Mouse (Mus musculus) CD8-positive naive resting alpha-beta T cell, adult 2 months (primary cell): ENCODE results near the gene Klhl26.

ENCODE experiments used
- DNase-seq, 2 experiments: peaks; one replicate each; pipeline ENCODE4 v3.0.0; 2022; ENCODE audit warnings: low read depth in 2 of 2, low spot score in 2 of 2

Klhl26 gene

GRCm38 (mm10) chr8:70501820-70502529 lies 25.2 kb upstream of the Klhl26 start:
- DNase-seq, result no peak

DNA sequence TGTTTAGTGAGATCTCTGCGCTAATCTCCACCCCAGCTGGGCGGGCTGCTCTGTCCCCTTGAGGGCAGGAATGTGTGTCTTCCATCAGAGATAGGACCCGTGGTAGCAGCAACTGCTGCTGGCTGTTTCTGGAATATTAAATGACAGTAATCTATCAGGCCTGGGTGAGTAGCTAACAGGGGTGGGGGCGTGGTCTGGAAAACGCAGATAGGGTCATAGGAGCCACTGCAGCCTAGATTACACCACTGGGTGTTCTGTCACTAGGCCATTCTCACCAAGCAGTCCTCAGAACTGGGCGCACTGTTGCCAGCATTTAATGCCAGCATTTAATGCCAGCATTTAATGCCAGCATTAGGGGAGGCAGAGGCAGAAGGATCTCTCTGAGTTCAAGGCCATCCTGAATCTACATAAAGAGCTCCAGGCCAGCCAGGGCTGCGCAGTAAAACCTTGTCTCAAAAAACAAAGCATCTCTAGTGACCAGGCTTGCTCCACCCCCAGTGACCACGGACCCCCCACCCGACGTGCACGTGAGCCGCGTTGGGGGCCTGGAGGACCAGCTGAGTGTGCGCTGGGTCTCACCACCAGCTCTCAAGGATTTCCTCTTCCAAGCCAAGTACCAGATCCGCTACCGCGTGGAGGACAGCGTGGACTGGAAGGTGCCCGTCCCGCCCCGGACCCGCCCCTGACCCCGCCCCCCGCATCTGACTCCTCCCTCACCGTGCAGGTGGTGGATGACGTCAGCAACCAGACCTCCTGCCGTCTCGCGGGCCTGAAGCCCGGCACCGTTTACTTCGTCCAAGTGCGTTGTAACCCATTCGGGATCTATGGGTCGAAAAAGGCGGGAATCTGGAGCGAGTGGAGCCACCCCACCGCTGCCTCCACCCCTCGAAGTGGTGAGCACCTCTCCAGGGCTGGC lies 23.9 kb upstream of the Klhl26 start:
- DNase-seq, result no peak

DNA sequence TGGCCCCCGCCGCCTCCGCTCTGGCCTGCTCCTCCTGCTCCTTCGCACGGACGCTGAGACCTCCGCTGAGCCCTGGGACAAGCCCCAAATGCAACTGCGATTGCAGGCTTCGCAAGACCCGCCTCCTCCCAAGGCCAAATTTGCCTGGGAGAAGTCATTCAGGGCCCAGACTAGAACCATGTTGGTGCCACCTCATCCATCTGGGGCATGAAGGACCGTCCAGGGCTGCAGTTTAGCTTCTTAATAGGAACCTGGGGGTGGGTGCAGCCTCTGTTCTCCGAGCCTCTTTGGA lies 18.9 kb upstream of the Klhl26 start:
- no peak for DNase-seq

GRCm38 (mm10) chr8:70495001-70495770 lies 18.4 kb upstream of the Klhl26 start:
- DNase-seq, result no peak

DNA sequence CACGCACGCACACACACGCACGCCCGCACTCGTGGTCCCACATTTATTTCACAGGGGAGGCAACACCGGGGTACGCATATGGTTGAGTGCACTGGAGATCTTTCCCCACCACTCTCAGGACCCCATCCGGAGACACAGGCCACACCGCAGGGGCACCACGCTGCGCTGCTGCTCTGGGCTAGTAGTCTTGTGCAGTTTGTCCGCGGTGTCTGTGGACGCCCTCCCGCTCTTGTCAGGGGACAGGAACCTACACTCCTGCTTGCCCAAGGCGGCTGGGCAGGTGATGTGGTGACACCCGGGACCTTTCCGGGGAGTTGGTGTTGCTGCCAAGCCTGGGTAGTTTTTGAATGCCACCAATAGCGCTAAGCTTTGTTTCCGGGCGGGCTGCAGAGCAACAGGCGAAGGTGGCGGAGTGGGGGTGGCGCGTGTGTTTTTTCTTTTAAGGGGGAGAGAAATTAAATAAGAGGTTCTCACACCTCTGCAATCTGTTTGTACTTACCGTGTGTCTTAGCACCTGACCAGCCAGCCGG lies 17.7 kb upstream of the Klhl26 start:
- no peak for DNase-seq

DNA sequence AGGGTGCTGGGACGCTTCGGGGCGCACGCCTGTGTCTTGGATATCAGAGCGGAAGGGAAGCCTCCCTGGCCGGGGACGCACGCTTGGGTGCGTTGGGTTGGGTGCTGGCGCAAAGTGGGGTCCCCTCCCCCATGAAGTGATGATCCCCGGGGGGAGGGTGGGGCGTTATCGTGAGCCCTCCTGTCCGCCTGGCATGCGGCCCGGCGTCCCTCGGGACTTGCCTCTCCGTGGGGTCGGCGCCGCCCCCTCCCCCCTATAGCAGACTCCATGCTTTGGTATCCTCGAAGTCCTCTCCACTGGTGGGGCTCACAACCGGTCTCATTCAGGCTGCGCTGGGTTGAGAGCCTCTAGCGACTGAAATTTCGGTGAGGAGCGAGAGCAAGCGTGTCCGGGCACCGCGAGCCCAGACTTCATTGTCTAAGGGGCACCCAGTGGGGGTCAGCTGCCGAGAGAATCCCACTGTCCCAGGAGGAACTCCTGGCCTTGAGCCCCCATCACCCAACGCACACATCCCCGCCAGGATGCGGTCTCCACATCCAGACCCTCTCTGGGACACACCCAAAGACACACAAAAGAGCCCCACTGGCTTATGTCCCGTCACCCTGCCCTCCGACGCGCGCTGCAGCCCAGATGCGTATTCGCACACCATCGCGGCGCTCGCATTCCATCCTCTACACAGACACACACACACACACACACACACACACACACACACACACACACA lies 17.1 kb upstream of the Klhl26 start:
- DNase-seq, result no peak

- no peak for DNase-seq
Observed at GRCm38 (mm10) chr8:70492664-70493640, 16.2 kb upstream of the Klhl26 start, which contains the start of gene Crlf1. Gene Crlf1, plus strand, starts transcription at chr8:70493158.

DNA sequence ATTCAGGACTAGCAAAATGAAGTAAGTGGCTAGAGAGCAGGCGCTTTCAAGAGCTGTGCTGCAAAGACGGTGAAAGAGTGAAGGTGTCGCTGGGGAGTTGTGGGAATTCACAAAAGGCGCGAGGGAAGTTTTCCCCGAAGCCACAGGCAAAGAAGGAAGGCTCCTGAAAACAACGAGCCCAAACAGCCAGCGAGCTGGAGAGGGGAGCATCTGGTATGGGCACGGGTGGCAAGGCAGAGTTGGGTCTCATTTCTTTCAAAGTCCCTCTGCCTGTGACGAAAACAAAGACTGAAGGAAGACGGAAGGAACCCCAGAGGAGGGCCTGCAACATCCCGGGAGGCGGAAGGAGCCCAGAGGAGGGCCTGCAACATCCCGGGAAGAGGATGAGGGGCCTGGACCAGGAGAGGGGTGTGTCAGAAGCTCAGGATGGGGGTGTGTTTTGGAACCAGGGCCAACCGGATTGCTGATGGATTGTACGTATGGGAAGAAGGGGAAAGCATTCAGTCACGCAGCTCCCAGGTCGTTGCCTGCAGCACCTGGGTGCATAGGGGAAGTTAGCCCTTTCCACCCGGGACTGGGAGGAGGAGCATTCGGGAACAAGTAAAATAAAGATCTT lies 14.2 kb upstream of the Klhl26 start:
- no peak for DNase-seq

DNA sequence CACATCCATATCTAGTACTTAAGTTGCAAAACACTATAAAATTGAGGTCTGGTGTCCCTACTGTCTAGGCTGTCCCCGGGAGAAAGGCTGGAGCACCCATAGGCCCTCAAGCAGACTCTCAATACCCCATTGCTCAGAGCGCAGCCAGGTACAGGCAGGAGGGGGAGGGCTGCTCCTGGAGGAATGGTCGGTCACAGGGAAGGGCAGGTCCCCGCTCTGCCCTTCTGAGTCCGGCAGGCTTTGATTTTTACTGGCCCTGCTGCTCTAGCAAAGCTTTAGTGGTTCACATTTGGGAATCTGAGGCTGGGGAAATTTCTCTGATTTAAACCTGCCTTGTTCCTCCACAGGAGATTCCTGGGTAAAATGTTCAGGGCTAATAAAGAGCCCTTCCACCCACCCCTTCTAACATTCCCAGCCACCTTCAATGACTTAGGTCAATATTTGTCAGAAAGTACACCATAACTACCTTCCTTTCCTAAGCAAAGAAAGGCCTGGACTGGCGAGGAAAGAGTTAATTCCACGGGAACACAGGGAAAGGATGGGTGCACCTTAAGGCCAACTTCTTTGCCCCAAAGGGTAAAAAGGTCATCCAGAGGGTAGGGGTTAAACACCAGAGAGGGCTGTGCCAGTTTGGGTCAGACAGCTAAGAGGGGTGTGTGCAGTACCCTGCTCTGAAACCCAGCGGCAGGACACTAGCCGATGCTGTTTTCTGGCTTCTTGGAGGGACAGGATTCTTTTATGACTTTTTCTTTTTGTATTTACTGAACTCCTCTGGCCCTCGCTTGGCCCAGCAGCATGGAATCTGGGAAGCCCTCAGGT lies 13.5 kb upstream of the Klhl26 start:
- no peak for DNase-seq

GRCm38 (mm10) chr8:70489576-70489975 lies 12.8 kb upstream of the Klhl26 start:
- DNase-seq, result no peak

- no peak for DNase-seq
Observed at GRCm38 (mm10) chr8:70488931-70489470, 12.2 kb upstream of the Klhl26 start.

DNA sequence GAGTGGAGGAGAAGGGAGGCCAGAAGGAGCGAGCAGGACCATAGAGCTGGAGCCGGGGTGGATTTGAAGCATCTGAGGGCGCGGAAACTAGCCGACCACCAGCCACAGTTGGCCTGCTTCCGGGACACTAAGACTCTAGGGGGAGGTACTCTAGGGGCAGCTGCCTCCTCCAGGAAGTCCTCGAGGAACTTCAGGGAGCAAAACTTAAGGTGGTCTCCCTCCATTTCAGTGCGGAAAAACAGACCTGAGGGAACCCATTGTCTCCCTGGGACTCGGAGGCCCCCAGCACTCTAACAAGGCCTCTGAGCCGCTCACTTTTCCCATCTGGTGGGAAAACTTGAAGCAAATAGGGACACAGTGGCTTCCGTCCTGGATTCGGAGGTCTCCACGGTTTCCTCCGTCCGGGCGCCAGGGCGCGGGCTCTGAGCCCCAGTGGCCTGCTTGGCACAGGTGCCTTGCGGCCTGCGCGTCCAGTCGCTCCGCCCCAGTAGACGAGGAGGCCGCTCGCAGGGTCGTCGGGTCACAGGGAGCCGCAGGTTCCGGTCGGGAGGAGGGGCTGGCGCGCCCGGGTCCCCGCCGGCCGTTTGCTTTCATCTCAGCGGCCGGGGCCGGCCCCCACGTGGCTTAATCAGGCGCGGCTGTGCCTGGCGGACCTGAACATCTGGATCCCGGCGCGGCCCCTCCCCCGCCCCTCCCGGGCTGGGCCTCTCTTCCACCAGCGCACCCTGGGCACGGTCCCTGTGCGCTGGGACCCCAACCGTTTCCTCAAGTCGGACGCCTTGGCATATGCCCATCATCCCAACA lies 11.4 kb upstream of the Klhl26 start:
- no peak for DNase-seq

DNA sequence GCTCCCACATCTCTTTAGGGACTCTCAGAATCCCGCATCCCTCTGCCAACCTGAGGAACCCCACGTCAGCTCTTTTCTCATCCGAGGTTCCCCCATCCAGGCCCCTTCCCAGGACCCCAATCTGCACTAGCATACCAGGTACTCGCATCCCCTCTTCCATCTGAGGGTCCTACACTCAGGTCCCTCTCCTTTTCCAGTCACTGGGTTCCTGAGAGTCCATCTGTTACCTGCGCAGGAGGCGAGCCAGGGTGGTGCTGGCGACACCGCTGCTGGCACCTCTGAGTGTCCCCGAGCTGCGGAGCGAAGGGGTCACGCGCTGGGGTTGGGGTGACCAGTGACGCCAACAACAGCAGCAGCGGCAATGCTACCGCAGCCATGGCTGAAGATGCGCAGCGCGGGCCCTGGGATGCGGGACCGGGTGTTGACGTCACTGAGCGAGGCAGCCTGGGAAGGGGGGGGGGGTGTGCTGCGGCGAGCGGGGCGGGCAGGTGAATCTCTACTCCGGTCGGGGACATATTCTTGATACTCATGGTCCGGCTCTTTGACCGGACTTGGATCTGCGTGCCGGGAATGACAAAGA lies 10.3 kb upstream of the Klhl26 start, which contains the start of gene Tmem59l:
TSS of gene Tmem59l (minus strand) at position 418 of the 580 bp plus-strand sequence.
- no peak for DNase-seq

DNA sequence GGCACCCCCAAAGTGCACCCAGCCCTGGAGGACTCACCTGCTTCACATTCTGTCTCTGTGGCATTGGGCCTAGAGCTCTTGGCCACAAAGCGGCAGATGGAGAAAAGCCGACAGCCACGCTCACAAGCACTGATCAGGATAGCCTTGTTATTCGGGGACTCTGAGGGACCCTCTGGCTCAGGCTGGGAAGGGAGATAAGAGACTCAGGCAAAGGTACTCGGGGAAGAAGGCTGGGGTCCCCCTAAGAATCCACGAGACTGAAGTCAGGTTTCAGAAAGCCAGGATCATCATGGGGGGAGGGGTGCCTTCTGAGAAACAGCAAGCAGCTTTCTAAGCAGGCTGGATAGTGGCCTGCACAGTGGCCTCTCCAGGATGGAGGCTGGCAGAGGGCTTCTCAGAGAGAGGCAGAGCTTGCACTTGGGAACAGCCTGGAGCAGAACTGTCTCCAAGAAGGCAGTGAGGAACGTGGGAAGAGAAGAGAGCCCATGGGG lies 9.5 kb upstream of the Klhl26 start:
- no peak for DNase-seq

- no peak for DNase-seq
Observed at GRCm38 (mm10) chr8:70482943-70483342, 6.2 kb upstream of the Klhl26 start.

- DNase-seq, result no peak
Observed at GRCm38 (mm10) chr8:70481908-70482307, 5.1 kb upstream of the Klhl26 start.
